Mouse (Mus musculus) retina, adult 2 months (tissue): ENCODE results near the gene Ywhab.

Experiments
- DNase-seq: peaks from one replicate; pipeline ENCODE4 v3.0.0-alpha.2; 2012; ENCODE audit warnings: low read depth, low spot score

Gene Ywhab

DNA sequence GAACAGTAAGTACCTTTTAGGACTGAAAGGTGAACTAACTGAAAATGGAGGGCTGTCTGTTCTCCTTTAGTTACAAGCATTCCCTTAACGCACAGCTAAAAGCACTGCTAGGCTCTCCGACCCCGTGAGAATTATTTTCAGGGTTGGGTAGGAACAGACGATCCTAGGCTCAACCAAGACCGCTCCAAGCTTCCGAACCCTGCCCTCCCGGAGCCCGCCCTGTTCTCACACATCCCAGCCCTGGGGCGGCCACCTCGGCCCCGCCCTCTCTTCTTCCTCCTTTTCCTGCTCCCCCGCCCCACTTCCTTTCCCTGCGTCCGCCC lies at the start of gene Ywhab:
TSS of gene Ywhab (plus strand) at position 307 of the 323 bp plus-strand sequence.
- no peak for DNase-seq

DNA sequence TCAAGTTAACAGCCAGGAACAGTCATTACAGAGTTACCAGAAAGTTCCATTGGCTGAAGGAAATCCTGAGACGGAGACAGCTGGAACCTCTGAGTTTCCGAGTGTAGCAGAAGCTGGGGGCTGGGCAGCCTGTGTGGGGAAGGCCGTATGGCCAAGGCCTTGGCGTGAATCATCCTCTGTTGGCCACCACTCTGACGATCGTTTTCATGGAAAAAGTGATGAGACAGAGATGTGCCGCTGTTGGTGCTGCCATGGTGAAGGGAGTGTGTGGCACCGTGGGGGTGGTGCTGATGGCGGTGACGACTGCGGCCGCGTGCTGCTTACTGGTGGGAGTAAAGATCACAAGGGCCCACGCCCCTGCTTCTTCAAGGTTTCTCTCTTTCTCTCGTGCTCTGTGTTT lies 48.5 kb upstream of the Ywhab start:
- no peak for DNase-seq

- DNase-seq, result no peak
These were observed 46.8 kb upstream of the Ywhab start for GRCm38 (mm10) chr2:163947976-163948375.

DNA sequence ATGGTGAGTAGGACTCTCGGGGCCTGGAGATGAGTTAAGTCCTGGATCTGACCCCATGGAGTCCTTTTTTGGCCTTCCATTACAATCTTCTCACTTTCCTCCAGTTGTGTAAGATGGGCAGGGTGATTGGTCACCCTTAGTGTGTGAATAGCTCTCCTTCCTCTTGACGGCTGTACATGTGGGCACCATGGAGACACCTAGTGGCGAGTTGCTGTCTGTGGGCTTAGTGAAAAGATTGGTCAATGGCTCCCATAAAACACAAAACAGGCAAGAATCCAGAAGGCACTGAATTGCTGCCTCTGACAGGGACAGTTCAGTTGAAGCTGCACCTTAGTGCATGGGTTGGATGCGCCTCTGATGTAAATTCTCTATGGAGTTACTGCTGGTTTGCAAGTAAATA lies 43.0 kb upstream of the Ywhab start:
- peak; percentile 42 for DNase-seq

DNA sequence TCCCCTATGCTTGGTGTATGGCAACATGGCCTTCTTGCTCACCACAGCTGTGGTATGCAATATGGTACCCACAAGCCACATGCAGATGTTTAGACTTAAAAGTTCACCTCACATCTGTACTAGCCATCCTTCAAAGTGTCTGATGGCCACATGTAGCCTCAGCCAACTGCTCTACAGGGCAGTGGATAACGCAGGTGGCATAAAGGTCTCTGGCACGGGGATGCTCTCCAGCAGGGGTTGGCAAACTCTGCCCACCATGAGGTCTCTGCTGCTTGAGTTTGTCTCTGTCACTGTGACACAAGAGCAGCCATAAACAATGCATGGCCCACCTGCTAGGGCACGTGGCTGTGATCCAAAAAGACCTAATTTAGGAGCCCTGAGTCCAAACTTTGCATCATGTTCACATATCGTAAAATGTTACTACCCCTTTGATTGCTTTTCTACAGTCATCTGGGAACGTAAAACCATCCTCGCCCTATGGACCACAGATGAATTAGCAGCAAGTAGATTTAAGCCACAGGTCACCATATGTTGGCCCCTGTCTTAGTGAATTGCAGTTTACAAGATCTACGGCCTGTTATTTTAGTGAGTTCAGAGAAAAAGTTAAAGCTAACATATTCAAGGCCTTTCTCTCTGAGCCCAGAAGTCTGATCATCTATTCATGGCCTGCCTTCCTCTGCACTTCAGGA lies 41.0 kb upstream of the Ywhab start:
- DNase-seq, result no peak

DNA sequence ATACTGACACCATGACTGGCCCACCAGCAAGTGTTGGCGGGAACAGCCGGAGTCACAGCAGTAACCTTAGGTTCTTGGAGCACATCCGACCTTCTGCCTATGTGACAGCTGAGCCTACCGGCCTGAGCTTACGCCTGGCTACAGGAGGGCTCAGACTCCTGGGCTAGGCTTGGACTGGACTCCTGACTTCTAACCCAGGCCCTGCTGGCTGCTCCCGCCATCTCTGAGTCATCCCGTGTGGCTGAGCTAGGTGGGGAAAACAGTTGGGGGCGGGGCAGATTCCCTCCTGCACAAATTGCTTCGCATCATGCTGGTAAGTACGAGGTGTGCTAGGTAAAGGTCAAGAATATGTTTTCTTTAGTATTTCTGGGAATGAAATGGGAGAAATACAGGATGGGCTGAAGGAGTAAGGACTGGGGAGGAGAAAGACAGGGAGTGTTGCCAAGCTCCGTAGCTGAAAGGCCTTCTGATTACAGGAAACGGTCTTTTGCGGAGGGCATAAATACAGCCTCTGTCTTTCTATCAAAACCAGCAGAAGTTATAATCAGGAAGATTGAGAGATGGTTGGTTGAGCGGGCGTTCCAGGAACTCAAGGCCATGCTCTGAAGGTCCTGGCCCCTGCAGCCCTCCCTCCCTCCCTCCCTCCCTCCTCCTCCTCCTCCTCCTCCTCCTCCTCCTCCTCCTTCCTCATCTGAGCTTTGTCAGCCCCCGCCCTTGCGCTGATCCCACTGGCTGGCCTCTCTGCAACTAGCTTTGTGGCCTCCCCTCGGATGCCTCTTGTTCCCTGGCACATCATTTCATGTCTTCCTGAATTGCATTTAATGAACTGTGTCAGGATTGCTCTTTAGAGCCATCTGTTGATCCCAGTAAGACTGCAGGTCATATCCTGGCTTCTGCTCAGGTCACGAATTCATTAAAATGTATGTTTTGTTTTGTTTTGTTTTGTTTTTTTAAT lies 29.9 kb upstream of the Ywhab start:
- DNase-seq, result no peak

DNA sequence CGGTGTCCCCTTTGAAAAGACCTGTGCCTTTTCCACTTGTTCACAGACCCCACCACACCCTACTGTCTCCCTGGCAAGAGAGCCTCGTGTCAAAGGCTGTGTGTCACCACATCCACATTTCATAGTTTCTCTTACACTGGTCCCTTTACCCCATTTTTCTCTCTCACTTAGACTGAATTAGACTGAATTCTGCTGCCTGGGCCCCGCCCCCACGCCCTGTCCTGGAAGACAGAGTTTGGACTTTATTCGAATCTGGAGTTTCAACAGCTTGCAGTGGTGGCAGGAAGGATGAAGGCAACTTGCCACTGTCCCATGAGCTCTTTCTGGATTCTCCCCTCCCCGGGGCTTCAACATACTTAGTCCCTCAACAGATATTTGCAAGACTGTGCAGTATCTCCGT lies 29.1 kb upstream of the Ywhab start:
- no peak for DNase-seq

- peak; percentile 50 for DNase-seq
These were observed 26.2 kb upstream of the Ywhab start for GRCm38 (mm10) chr2:163968581-163968980.

DNA sequence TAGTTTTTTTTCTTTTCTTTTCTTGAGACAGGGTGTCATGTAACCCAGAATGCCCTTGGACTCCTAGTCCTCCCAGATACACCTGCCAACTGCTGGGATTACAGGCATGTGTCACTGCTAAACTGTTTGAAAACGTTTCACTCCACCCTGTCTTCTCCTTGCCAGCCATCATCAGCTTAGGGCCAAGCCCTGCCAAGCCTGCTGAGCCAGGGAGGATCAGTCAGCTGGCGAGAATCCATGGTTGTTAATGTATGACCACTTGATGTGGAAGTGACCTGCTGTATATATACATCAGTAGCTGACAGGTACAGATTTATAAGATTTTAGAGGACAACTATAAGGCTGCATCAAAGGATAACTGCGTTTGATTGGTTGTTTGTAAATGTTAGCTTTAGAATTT lies 24.4 kb upstream of the Ywhab start:
- no peak for DNase-seq

GRCm38 (mm10) chr2:163974056-163974455 lies 20.7 kb upstream of the Ywhab start:
- no peak for DNase-seq

- DNase-seq, result no peak
These were observed 18.3 kb upstream of the Ywhab start for GRCm38 (mm10) chr2:163976448-163976847.

- DNase-seq, result no peak
These were observed 7.5 kb upstream of the Ywhab start for GRCm38 (mm10) chr2:163987233-163987632.

DNA sequence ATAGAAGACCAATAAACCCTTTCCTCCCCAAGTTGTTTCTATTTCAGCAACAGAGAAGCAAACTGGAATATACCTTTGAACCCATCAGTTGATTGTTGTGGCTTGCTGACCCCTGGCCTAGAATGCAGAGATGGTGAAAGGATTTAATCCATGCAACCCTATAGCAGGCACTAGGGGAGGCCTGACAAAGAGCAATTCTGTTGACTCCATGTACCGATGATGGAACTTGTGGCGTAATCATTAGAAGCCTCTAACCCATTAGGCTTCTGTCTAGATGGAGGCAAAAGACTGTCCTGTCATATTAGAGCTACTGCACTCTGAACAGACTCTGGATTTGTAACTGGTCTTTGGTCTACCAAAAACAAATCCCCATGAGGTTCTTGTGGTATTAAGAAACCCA lies 1.9 kb upstream of the Ywhab start:
- DNase-seq, result no peak

- DNase-seq, result peak; percentile 83
These were observed 460 bp downstream of the Ywhab start for GRCm38 (mm10) chr2:163994977-163995862.

DNA sequence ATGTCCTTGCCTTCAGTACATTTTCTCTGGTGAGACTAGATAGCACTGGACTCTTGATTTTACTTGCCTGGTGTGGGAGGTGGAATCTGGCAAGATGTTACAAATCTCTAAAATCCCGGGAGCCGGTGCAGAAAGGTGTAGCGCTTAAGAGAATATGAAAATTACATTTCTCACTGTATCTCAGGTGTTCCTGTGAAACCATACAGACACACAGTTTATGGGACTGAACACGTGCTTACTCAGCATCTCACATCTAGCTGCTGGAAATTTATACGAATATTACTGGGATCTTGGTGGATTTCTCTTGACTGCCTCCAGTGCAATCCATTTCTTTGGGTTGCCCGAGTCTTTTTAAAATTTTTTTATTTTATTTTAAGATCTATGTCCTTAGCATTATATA lies 1.5 kb downstream of the Ywhab start:
- DNase-seq, result no peak

GRCm38 (mm10) chr2:163996899-163997298 lies 2.1 kb downstream of the Ywhab start:
- no peak for DNase-seq

DNA sequence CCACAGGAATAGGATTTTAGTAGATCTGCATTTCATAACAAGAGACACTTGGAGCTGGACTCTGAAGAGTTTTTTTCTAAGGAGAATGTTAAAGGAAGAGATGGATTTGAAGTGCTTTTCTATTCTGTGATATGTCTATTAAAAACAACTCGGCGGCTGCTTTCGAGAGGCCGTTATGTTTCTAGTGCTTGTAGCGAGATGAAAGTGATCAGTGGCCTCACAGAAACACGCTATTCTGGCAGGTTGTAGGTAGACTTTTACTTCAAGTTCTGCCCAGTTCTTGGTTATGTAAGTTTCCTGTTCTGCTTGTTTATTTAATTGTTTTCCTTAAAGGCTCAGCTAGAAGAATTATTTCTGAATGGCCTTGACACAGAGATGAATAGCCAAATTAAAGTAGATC lies 4.2 kb downstream of the Ywhab start:
- DNase-seq, result no peak

GRCm38 (mm10) chr2:164002637-164003036 lies 7.9 kb downstream of the Ywhab start:
- no peak for DNase-seq

- DNase-seq, result no peak
These were observed 9.7 kb downstream of the Ywhab start for GRCm38 (mm10) chr2:164004503-164004902.

- DNase-seq, result no peak
These were observed 12.2 kb downstream of the Ywhab start for GRCm38 (mm10) chr2:164006932-164007331.

- no peak for DNase-seq
These were observed 12.8 kb downstream of the Ywhab start for GRCm38 (mm10) chr2:164007547-164007946.

- no peak for DNase-seq
These were observed 13.3 kb downstream of the Ywhab start for GRCm38 (mm10) chr2:164007987-164008545.
